In genomic region chr2:167712872-167713821, GRCm38 (mm10) we compare ENCODE assay signal across 10 mouse cellular contexts. TPM values are rescaled to one million over a fixed set of nuclear protein-coding genes. Genes with fewer than 3 reads are reported as not detected.
DNase-seq lines count a peak whose midpoint lies in the region; ATAC-seq and TF ChIP-seq lines count a peak whose summit lies in the region.
"Had no signal": no experiment of that assay in that cellular context is flagged by ENCODE, and none has a peak within 500 bp of the region (broad histone marks: within the 10 kb centered on the region; RNA-seq: fewer than 3 reads in every experiment).

No protein-coding gene starts in this region.

- peaks cover 13% of the 10 kb centered on the region; the same call in 1 of the 2 replicates for H3K27me3 ChIP-seq in liver, embryonic 12.5 days (replicated peaks)
- no peaks in the 10 kb centered on the region for H3K27me3 ChIP-seq in liver, embryonic 11.5 days (replicated peaks; ENCODE audit: control insufficient read depth, insufficient read depth, low read length)
- no peaks in the 10 kb centered on the region for H3K27me3 ChIP-seq in kidney, adult 2 months (replicated peaks; ENCODE audit: control insufficient read depth, insufficient read depth, low read length)
- no peaks in the 10 kb centered on the region for H3K27me3 ChIP-seq in midbrain, embryonic 14.5 days (ENCODE audit: control insufficient read depth, insufficient read depth, low read length)
- H3K27me3 ChIP-seq: embryonic facial prominence, embryonic 12.5 days; midbrain, embryonic 12.5 days had no signal

- no peak for TF ChIP-seq POLR2A in kidney, adult 2 months (IDR thresholded peaks at IDR 0.05; ENCODE audit: low read depth, low read length)

- H3K9me3 ChIP-seq in liver, embryonic 12.5 days (replicated peaks): no peaks in the 10 kb centered on the region
- H3K9me3 ChIP-seq in liver, embryonic 11.5 days (ENCODE audit: control insufficient read depth, low read length): no peaks in the 10 kb centered on the region
- H3K9me3 ChIP-seq in midbrain, embryonic 14.5 days (ENCODE audit: control insufficient read depth, low read length): no peaks in the 10 kb centered on the region
- H3K9me3 ChIP-seq: embryonic facial prominence, embryonic 12.5 days had no signal

- H3K4me1 ChIP-seq in liver, embryonic 12.5 days: peaks cover 23% of the 10 kb centered on the region
- peaks cover 2% of the 10 kb centered on the region for H3K4me1 ChIP-seq in liver, embryonic 11.5 days (replicated peaks; ENCODE audit: control insufficient read depth, insufficient read depth, low read length)
- H3K4me1 ChIP-seq in kidney, adult 2 months (ENCODE audit: control insufficient read depth, insufficient read depth, low read length): peaks cover 13% of the 10 kb centered on the region
- H3K4me1 ChIP-seq in midbrain, embryonic 14.5 days (ENCODE audit: control insufficient read depth, insufficient read depth, low read length): no peaks in the 10 kb centered on the region
- H3K4me1 ChIP-seq: midbrain, embryonic 12.5 days had no signal

- H3K27ac ChIP-seq in liver, embryonic 12.5 days: 0 out of 2 replicates have a peak overlapping the region, but pooled peaks have one; percentile 16
- H3K27ac ChIP-seq in liver, embryonic 11.5 days (ENCODE audit: low read depth, low read length): no peak overlapping the region
- peak overlapping the region; percentile 89 for H3K27ac ChIP-seq in kidney, adult 2 months (ENCODE audit: insufficient read depth, low read depth, low read length)
- no peak overlapping the region for H3K27ac ChIP-seq in midbrain, embryonic 14.5 days (replicated peaks; ENCODE audit: low read depth, low read length)
- H3K27ac ChIP-seq: embryonic facial prominence, embryonic 12.5 days; midbrain, embryonic 12.5 days had no signal

- WGBS in liver, embryonic 12.5 days (ENCODE audit: insufficient replicate concordance): 49% methylated on average over 16 of the region's 23 CpGs
- 50% methylated on average over 20 of the region's 23 CpGs for WGBS in liver, embryonic 11.5 days
- WGBS in kidney, adult 2 months: 27% methylated on average over 21 of the region's 23 CpGs
- WGBS in midbrain, embryonic 14.5 days: 84% methylated on average over 19 of the region's 23 CpGs

- H3K4me2 ChIP-seq in liver, embryonic 12.5 days: 0 out of 2 replicates have a peak overlapping the region, but pooled peaks have one; percentile 5
- no peak overlapping the region for H3K4me2 ChIP-seq in liver, embryonic 11.5 days
- no peak overlapping the region for H3K4me2 ChIP-seq in midbrain, embryonic 14.5 days (ENCODE audit: low read length)
- H3K4me2 ChIP-seq: embryonic facial prominence, embryonic 12.5 days; midbrain, embryonic 12.5 days had no signal

- H3K4me3 ChIP-seq in liver, embryonic 12.5 days: no peak overlapping the region
- no peak overlapping the region for H3K4me3 ChIP-seq in liver, embryonic 11.5 days (ENCODE audit: low read depth, low read length)
- H3K4me3 ChIP-seq in kidney, adult 2 months (ENCODE audit: insufficient read depth, low read depth, low read length): no peak overlapping the region
- no peak overlapping the region for H3K4me3 ChIP-seq in midbrain, embryonic 14.5 days (replicated peaks; ENCODE audit: low read depth, low read length)
- H3K4me3 ChIP-seq: embryonic facial prominence, embryonic 12.5 days; midbrain, embryonic 12.5 days had no signal

- ATAC-seq in liver, embryonic 12.5 days: no peak
- no peak for ATAC-seq in liver, embryonic 11.5 days (replicated peaks; ENCODE audit: low FRiP score)
- ATAC-seq in common myeloid progenitor, adult 5-6 weeks (replicated peaks; ENCODE audit: low read depth, poor library complexity, severe bottlenecking): peak; percentile 26; the same call in 1 of the 2 replicates
- 0 out of 2 replicates have a peak, but pooled peaks have one; percentile 5 for ATAC-seq in megakaryocyte-erythroid progenitor cell, adult 5-6 weeks (replicated peaks; ENCODE audit: low FRiP score, low TSS enrichment, poor library complexity, severe bottlenecking)
- ATAC-seq in midbrain, embryonic 14.5 days (ENCODE audit: low FRiP score, low TSS enrichment): no peak

- H3K36me3 ChIP-seq in liver, embryonic 12.5 days: no peaks in the 10 kb centered on the region
- H3K36me3 ChIP-seq in liver, embryonic 11.5 days (ENCODE audit: control insufficient read depth, insufficient read depth, low read length): no peaks in the 10 kb centered on the region
- H3K36me3 ChIP-seq in kidney, adult 2 months (ENCODE audit: control insufficient read depth, insufficient read depth, low read length): no peaks in the 10 kb centered on the region
- H3K36me3 ChIP-seq in midbrain, embryonic 14.5 days (ENCODE audit: control insufficient read depth, insufficient read depth, low read length): no peaks in the 10 kb centered on the region
- H3K36me3 ChIP-seq: embryonic facial prominence, embryonic 12.5 days; midbrain, embryonic 12.5 days had no signal

- intact Hi-C loops in left cerebral cortex, postnatal 4 days (cut with DNase I): no loop called here

- TF ChIP-seq CTCF in kidney, adult 2 months (conservative IDR thresholded peaks at IDR 0.05; ENCODE audit: insufficient read depth, insufficient read length, low read depth, low read length): peak; percentile 65

- no peak overlapping the region for H3K9ac ChIP-seq in liver, embryonic 12.5 days
- H3K9ac ChIP-seq in liver, embryonic 11.5 days (ENCODE audit: low read depth, low read length): no peak overlapping the region
- H3K9ac ChIP-seq in midbrain, embryonic 14.5 days (replicated peaks; ENCODE audit: low read length): no peak overlapping the region
- H3K9ac ChIP-seq: embryonic facial prominence, embryonic 12.5 days; midbrain, embryonic 12.5 days had no signal

- no peak for DNase-seq in liver, embryonic 11.5 days (ENCODE audit: low spot score)
- peak; percentile 89 for DNase-seq in kidney, adult 2 months
- DNase-seq in left cerebral cortex, postnatal 4 days: no peak
- DNase-seq in midbrain, embryonic 14.5 days: no peak
- DNase-seq in retina, postnatal 1 day: no peak

RNA-seq across cellular contexts. Expression of gene Tmem189, which starts 23.5 kb away (rescaled TPM):
- 27.3 and 30.4 TPM in 2 replicates for polyA plus RNA-seq in liver, embryonic 12.5 days (2016; fragmentation: Nextera tagmentation; extraction: Ambion mirVana)
- polyA plus RNA-seq in liver, embryonic 11.5 days (2014; fragmentation: Nextera tagmentation; extraction: Ambion mirVana): 30.5 and 32.6 TPM in 2 replicates
- 17.3 and 27.5 TPM in 2 replicates for total RNA-seq in common myeloid progenitor, adult 5-6 weeks (2017)
- polyA plus RNA-seq in kidney, adult 2 months (2012; rRNA removed): 288 and 414 TPM in 2 replicates
- 19.5 and 28.4 TPM in 2 replicates for total RNA-seq in megakaryocyte-erythroid progenitor cell, adult 5-6 weeks (2014; fragmentation: Nextera tagmentation)
- total RNA-seq in megakaryocyte-erythroid progenitor cell, adult 5-6 weeks (2017): 10.2 and 16.8 TPM in 2 replicates
- 10 to 100 TPM; 37.6 to 39.2 TPM for total RNA-seq in left cerebral cortex, postnatal 4 days (2021)
- 28.8 and 29.9 TPM in 2 replicates for polyA plus RNA-seq in midbrain, embryonic 14.5 days (2014; fragmentation: Nextera tagmentation; extraction: Ambion mirVana)

RNA-seq across cellular contexts. Expression of gene Cebpb, which starts 24.4 kb away (rescaled TPM):
- 21.8 and 23.4 TPM in 2 replicates for polyA plus RNA-seq in liver, embryonic 12.5 days (2016; fragmentation: Nextera tagmentation; extraction: Ambion mirVana)
- polyA plus RNA-seq in liver, embryonic 11.5 days (2014; fragmentation: Nextera tagmentation; extraction: Ambion mirVana): 13.9 and 14.4 TPM in 2 replicates
- total RNA-seq in common myeloid progenitor, adult 5-6 weeks (2017): 4.7 and 6.5 TPM in 2 replicates
- 45.3 and 70.3 TPM in 2 replicates for polyA plus RNA-seq in kidney, adult 2 months (2012; rRNA removed)
- 0.83 and 1.4 TPM in 2 replicates for total RNA-seq in megakaryocyte-erythroid progenitor cell, adult 5-6 weeks (2014; fragmentation: Nextera tagmentation)
- 2.3 and 3.1 TPM in 2 replicates for total RNA-seq in megakaryocyte-erythroid progenitor cell, adult 5-6 weeks (2017)
- total RNA-seq in left cerebral cortex, postnatal 4 days (2021): 1 to 10 TPM; 3.8 to 5.5 TPM
- 1.4 TPM in 2 replicates for polyA plus RNA-seq in midbrain, embryonic 14.5 days (2014; fragmentation: Nextera tagmentation; extraction: Ambion mirVana)

RNA-seq across cellular contexts. Expression of gene Gm20431, which starts 51.9 kb away (rescaled TPM):
- polyA plus RNA-seq in liver, embryonic 12.5 days (2016; fragmentation: Nextera tagmentation; extraction: Ambion mirVana): 1.8 and 4.8 TPM in 2 replicates
- 3.8 and 4.9 TPM in 2 replicates for polyA plus RNA-seq in liver, embryonic 11.5 days (2014; fragmentation: Nextera tagmentation; extraction: Ambion mirVana)
- not detected in 2 replicates for total RNA-seq in common myeloid progenitor, adult 5-6 weeks (2017)
- 30.7 and 31.8 TPM in 2 replicates for polyA plus RNA-seq in kidney, adult 2 months (2012; rRNA removed)
- total RNA-seq in megakaryocyte-erythroid progenitor cell, adult 5-6 weeks (2014; fragmentation: Nextera tagmentation): 16.1 TPM in 1 of 2 replicates, not detected in the other
- total RNA-seq in megakaryocyte-erythroid progenitor cell, adult 5-6 weeks (2017): not detected in 2 replicates
- 10 to 100 TPM; 30.8 to 32.7 TPM for total RNA-seq in left cerebral cortex, postnatal 4 days (2021)
- polyA plus RNA-seq in midbrain, embryonic 14.5 days (2014; fragmentation: Nextera tagmentation; extraction: Ambion mirVana): 8.0 and 11.5 TPM in 2 replicates

Comparison
In these comparisons a context has a peak if more than half of its experiments do, and no peak if none do; other contexts are left out.
1. H3K27ac ChIP-seq: peak in liver, embryonic 12.5 days (single experiment) and kidney, adult 2 months (single experiment); none in liver, embryonic 11.5 days (single experiment) and midbrain, embryonic 14.5 days (single experiment).
2. ATAC-seq: peak in common myeloid progenitor, adult 5-6 weeks (single experiment) and megakaryocyte-erythroid progenitor cell, adult 5-6 weeks (single experiment); none in liver, embryonic 12.5 days (single experiment), liver, embryonic 11.5 days (single experiment) and midbrain, embryonic 14.5 days (single experiment).